ENCODE assay signal across 12 mouse cellular contexts in genomic region chr12:75663646-75664515, GRCm38 (mm10). TPM values are rescaled to one million over a fixed set of nuclear protein-coding genes. Genes with fewer than 3 reads are reported as not detected.
DNase-seq lines count a peak whose midpoint lies in the region; ATAC-seq and TF ChIP-seq lines count a peak whose summit lies in the region.
"Had no signal": no experiment of that assay in that cellular context is flagged by ENCODE, and none has a peak within 500 bp of the region (broad histone marks: within the 10 kb centered on the region; RNA-seq: fewer than 3 reads in every experiment).

No protein-coding gene starts in this region.

- no peak for TF ChIP-seq CTCF in Patski (IDR thresholded peaks at IDR 0.05)

- POLR2A ChIA-PET in Patski (lab: Charles Lee), result no interaction called here

- peak overlapping the region; percentile 26; the same call in 1 of the 2 replicates for H3K27ac ChIP-seq in limb, embryonic 10.5 days
- H3K27ac ChIP-seq: left cerebral cortex, adult 2 months; midbrain, embryonic 15.5 days had no signal

- in situ Hi-C loops in Patski (cut with MboI; ENCODE audit: low pct_unique_long_range_greater_than_20kb), result no loop called here

- H3K27me3 ChIP-seq in Patski, result no peaks in the 10 kb centered on the region
- no peaks in the 10 kb centered on the region for H3K27me3 ChIP-seq in limb, embryonic 10.5 days (ENCODE audit: low read depth, poor library complexity, severe bottlenecking)
- H3K27me3 ChIP-seq: midbrain, embryonic 15.5 days had no signal

- H3K4me3 ChIP-seq in limb, embryonic 10.5 days, result no peak overlapping the region
- H3K4me3 ChIP-seq: left cerebral cortex, adult 2 months; midbrain, embryonic 15.5 days had no signal

- DNase-seq in embryo, embryonic 10 days (ENCODE audit: low spot score), result peak; percentile 7
- DNase-seq in embryo, embryonic 10.5 days (ENCODE audit: low spot score), result no peak
- peak; percentile 19 for DNase-seq in Patski (ENCODE audit: low read depth, low spot score)
- peak; percentile 71 for DNase-seq in kidney, adult 11 months
- DNase-seq in limb, embryonic 10.5 days (ENCODE audit: low spot score), result peak; percentile 47
- no peak for DNase-seq in thymus, postnatal 36 days
- no peak for DNase-seq in ovary, postnatal 36 days (ENCODE audit: low spot score)
- no peak for DNase-seq in right cerebral cortex, postnatal 14 days
- DNase-seq: heart, adult 18-20 months; lung, adult 2 months had no signal

- CTCF ChIA-PET in Patski (lab: Charles Lee), result no interaction called here

- no peak for ATAC-seq in Patski
- ATAC-seq: midbrain, embryonic 15.5 days had no signal

- WGBS in limb, embryonic 10.5 days, result 46% methylated on average over 13 of the region's 13 CpGs

- H3K36me3 ChIP-seq in limb, embryonic 10.5 days, result no peaks in the 10 kb centered on the region
- H3K36me3 ChIP-seq: midbrain, embryonic 15.5 days had no signal

- H3K4me1 ChIP-seq in limb, embryonic 10.5 days, result peaks cover 21% of the 10 kb centered on the region

- H3K9me3 ChIP-seq in limb, embryonic 10.5 days (replicated peaks), result no peaks in the 10 kb centered on the region
- H3K9me3 ChIP-seq: midbrain, embryonic 15.5 days had no signal

RNA-seq across cellular contexts. Expression of gene Wdr89, which starts 5.5 kb away (rescaled TPM):
- polyA plus RNA-seq in Patski (2021), result 21.5 TPM
- 15.2 and 17.5 TPM in 2 replicates for polyA plus RNA-seq in limb, embryonic 10.5 days (2016; fragmentation: Nextera tagmentation; extraction: Ambion mirVana)

Comparison
In these comparisons a context has a peak if more than half of its experiments do, and no peak if none do; other contexts are left out.
1. DNase-seq: peak in embryo, embryonic 10 days (single experiment), Patski (single experiment), kidney, adult 11 months (single experiment) and limb, embryonic 10.5 days (single experiment); none in embryo, embryonic 10.5 days (single experiment), thymus, postnatal 36 days (0 of 2), ovary, postnatal 36 days (single experiment) and right cerebral cortex, postnatal 14 days (single experiment).